Mouse (Mus musculus) ovary, postnatal 10 days (tissue): Measurements from ENCODE around the gene Syne3.

Experiments
- DNase-seq: peaks from one replicate; pipeline ENCODE4 v3.0.0; 2022; ENCODE audit warnings: low spot score

Gene Syne3

DNA sequence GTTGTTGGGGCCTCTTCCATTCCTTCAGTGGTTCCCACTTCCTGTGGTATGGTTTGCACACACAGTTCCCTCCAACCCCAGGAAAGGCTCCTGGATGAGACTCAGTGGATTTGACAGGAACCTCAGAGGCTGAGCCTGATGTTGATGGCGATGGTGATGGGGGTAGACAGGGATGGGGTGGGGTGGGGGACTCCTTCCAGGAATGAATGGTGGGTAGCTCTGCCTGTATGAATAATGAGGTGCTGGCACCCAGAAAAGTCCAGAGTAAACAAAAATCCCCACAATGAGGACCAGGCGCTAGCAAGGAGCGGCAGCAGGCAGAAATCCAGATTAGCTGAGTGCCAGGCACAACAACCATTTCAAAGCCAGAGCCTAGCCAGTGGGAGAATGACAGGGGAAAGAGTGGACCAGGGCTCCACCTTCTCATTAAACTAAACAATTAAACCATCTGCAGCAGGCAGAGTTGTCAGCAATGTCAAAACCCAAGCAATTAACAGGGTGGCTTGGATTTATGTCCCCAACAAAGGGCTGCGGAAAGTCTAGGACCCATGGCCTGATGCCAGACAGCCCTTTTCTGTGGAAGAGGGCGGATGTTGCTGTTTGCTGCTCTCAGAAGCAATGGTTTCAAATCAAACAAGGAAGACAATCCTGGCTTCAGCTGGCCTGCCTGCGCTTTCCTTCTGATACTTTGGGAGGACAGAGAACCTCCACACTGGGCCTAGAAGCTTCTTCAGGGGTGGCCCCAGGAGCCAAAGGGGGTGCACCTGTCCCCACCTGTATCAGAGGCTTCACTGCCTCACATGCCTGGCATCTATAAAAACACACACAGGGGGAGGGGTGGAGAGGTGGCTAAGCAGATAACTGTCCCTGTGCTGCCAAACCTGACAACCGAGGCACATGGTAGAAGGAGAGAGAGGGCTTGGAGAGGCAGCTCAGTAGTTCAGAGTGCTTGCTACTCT lies 44.4 kb downstream of the Syne3 start:
- no peak for DNase-seq

DNA sequence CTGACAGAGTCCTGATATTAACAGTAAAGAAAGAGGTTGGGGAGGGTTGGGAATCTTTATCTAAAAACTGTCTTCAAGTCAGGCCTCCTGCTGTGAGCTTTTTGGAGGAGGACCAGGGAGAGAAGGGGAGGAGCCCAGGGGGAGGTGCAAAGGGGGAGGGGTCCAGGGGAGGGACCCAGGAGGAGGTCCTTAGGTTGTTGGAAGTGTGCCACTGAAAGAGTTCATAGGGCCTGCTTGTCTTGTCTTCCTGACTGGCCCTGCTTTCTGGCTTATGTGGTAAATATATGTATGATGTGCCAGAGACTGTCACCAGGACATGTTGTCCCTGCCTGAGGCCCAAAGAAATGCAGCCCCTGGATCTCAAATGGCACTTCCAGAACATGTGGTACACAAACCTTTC lies 49.2 kb downstream of the Syne3 start:
- DNase-seq: no peak

DNA sequence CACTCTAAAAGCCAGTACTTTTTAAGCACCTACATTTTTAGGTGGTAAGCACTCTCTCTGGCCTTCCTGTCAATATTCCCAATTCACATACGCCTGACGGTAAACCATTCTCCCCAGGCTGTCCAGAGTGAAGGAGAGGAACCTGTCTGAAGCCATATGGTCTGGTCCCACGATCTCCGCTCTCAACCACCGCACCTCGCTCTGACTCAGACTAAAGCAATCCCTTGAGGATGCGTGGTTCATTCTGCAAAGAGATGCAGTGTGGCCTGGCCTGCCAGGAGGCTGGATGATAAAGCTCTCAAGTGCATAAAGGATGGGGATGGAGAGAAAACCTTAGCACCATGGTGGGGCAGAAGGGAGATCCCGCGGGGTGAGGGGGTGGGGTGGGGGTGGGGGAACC lies 49.6 kb downstream of the Syne3 start:
- no peak for DNase-seq

DNA sequence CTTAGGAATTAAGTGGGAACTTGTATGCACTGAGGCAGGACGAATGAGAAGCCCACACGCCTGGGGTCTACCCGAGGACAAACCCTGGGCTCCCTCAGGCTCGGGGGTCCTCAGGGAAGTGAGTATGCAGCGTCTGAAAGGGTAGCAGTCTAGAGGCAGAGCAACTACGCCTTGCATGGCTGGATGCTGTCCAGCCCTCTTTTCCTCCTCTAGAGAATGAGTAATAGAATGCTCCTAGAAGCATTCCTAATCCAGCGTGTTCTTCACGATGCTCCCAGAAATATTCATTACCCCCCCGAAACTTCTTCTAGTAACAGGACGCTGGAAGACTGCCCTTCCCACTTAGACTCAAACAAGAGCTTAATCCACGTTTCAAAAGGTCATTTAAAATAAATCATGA lies 51.3 kb downstream of the Syne3 start:
- DNase-seq: no peak

DNA sequence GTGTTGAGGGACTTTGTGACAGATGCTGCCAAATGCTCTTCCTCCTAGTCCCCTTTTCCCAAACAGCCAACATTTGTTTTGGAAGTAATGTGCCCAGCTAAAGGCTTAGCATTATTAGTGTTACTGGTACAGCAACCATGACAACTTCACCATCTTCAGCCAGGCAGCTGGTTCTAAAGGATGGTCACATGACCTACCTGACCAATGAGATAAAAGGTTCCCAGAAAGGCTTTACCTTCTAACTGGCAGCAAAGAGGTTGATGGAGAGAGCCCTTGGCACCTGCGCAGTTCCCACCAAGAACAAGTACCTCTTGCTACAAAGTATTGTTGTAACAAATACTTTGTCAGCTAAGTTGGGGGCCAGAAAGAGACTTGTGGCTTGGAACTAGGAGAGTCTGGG lies 52.4 kb downstream of the Syne3 start:
- DNase-seq: no peak

DNA sequence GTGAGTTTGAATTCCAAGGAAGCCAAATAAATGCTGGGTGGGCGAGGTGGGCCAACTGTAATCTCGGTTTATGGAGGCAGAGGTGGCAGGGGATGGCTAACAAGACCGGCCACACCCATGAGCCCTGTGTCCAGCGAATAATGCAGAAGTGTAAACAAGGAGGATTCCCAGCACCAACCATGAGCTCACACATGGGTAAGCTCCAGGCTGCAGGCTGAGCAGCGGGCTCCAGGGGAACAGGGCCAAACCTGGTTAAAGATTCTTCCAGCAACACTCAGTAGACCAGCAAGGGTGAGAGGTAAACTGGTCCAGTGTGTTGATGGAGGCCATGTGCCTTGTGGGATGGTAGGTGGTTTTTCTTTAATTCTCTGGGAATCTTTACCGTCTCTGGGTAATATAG lies 53.2 kb downstream of the Syne3 start:
- DNase-seq: no peak

DNA sequence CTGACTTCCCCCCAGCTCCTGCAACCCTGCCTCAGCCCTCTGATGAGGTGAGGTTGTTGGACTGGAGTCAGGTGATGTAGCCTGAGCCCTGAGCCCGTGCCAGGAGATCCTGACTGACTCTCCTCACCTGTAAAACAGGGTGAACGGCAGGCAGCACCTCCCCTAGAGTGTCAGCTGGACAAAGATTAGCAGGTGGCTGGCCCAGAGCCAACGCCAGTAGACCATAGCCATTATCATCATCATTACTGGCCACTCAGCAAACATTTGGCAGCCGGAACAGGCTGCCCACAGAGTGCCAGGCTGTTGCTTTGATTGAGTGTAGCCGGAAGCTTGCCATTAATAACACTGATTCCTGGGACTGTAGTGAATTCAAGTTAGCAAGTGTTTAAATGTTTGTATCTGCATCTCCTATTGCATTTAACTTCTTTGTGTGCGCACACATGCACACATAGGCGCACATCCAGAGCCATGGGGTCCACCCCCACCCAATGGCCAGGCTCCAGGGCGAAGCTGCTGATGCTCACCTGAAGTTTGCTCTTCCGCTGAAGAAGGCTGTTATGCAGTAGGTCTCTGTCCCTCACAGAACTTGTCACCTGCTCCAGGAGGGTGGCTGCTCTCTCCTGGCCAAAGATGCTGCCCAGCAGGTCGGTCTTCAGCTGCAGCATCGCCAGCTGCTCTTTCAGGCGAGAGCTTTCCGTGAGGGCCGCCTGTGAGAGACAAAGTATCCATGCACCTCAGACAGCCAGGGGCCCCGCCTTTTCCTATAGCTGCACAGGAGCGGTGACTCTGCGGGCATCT lies 54.4 kb downstream of the Syne3 start:
- DNase-seq: no peak

DNA sequence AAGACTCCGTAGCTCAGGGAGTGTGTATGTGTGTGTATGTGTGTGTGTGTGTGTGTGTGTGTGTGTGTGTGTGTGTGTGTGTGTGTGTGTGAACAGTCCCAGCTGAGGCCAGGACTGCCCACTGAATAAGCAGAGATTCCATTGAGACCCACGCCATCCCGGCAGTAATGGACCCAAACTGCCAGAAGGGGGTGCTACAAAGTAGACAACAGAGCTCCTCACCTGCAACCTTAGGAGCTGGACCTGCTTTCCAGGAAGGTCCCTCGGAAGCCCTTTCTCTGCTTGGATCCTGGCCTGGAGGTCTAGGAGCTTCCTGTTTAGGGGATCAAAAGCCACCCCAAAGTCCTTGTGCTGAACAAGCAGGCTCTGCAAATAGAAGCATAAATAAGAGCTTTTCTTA lies 55.7 kb downstream of the Syne3 start:
- DNase-seq: no peak

DNA sequence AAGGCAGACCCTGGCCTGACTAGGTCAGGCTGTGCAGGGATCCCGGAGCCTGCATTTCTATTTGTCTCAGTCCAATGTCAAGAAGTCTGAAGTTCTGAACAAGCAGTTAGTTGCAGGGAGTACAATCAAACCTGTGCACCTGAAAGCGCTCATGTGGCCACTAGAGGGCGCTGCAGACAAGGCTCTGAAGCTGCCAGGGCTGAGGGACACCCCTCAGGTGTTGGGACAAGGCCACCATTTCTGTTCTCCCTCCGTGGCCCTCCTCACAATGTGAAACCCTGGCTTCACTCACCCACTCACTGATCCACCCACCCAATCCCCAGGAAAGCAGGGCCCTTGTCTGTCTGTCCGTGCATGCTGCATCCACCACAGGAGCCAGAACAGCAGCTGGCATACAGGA lies 57.2 kb downstream of the Syne3 start:
- DNase-seq: peak; percentile 65

DNA sequence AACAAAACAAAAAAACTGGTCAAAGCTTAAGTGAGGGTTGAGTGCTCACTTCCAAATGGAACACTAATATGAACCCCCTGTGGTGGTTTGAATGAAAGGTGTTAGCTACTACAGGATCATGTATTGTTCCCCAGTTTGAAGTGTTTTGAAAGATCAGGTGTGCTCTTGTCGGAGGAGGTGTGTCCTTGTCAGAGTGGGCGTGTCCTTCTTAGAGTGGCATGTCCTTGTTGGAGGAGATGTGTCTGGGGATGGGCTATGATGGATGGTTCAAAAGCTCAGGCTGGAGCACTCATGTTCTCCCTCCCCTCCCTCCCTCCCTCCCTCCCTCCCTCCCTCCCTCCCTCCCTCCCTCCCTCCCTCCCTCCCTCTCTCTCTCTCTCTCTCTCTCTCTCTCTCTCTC lies 61.7 kb downstream of the Syne3 start:
- no peak for DNase-seq

DNA sequence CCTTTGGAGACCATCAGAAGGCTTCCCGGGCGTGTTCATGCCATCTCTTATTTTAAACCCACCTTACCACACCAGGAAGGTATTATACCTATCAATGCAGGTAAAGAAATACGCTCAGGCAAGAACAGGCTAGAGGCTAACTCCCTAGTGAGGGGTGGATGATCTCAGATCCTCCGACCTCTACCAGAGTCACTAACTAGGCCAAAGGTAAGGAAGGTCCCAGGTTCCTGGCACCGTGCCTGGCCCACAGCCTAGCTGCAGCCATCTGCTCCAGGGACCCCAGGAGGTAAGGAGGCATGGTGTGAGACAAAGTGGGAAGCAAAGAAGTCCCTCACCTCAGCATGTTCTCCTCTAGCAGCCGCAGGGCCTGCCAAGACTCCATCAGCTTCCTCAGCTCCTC lies 63.4 kb downstream of the Syne3 start:
- DNase-seq: no peak

DNA sequence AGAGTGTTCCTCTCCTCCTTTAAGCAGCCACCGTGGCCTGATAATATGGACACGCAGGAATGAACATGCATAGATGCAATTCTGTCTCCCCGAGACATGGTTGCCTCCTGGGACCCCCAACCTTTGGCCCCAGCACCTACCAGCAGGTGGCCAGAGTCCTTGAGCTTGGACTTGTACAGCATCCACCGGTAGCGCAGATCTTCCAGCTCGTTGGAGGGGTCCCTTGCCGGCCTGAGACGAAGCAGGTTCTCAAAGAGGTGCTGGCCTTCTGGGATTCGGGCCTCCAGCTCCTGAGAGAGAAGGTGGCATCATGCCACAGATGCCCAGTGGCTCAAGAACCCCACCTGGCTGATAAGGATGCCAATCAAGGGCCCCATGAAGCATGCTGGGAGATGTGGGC lies 69.1 kb downstream of the Syne3 start:
- no peak for DNase-seq

DNA sequence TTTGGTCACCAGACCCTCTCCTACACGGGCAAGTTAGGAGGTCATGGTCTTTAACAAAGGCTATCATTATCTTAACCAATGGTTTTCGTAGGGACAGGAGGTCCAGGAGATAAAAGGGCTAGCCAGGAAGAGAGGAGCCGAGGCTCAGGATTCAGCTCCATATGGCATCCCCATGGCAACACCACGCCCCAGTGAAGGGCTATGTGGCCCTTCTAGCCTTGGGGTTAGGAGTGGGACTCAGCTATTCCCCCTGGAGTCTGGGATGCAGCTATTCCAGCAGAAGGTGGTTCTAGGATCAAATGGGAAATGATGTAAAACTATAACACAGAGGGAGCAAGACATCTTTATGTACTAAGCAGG lies 69.6 kb downstream of the Syne3 start:
- DNase-seq: no peak

DNA sequence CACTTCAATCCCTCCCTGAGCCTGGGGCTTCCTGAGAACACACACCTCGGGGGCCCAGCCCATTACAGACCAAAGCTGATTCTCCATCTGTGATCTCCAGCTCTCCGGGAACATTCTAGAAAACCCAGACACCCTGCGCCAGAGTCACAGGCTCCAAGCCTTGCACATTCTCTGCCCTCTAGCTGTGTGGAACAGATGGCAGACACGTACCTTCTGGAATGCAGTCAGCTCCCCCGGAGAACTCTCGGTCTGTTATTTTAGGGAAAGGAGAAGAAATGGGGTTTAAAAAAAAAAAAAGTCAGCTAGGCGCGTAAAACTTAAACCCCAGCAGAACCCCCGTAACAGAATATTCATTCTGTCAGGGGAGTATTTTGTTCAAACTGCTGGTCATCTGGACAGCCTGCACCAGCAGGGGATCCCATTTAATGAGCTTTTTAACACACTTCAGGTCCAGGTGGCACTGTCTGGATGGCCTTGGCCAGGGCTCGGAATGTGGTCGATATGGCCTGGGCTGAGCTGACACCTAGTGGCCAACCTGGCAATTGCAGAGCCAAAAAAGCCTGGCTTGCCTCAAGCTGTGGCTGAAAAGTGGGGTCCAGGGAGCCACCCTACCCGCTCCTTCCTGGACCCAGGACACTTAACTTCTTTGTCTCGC lies 70.1 kb downstream of the Syne3 start:
- peak; percentile 58 for DNase-seq

DNA sequence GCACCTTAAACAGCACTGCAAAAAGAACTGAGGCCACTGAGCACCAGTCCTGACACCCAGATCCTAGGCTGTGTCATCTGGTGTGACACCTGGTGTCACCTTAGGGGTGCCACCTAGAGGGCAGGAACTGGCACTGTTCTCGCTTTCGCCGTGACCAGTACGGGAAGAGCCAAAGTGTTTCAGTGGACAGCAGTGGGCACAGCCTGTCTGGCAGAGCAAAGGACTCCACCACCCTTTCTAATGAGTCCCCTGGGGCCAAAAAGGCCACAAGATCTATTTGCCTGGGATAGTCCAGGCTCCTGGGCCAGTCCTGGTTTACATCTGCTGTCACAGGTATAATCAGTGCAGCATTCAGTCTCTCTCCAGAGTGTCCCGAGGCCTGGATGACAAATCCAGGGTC lies 70.7 kb downstream of the Syne3 start:
- DNase-seq: no peak

DNA sequence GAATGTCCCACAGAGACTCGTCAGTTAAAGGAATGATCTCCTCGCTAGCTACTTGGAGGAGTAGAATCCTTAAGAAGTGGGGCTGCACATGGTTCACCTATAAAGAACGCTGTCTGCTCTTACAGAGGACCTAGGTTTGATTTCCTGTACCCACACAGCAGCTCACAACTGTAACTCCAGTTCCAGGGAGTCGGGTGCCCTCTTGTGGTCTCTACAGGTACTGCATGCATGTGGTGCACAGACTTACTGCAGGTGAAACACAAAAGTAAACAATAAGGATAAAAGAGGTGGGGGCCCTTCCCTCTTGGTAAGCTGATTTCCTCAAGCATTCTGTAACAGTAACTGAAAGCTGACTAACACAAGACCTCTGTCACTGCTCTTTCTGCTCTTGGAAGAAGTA lies 73.4 kb downstream of the Syne3 start:
- DNase-seq: no peak

DNA sequence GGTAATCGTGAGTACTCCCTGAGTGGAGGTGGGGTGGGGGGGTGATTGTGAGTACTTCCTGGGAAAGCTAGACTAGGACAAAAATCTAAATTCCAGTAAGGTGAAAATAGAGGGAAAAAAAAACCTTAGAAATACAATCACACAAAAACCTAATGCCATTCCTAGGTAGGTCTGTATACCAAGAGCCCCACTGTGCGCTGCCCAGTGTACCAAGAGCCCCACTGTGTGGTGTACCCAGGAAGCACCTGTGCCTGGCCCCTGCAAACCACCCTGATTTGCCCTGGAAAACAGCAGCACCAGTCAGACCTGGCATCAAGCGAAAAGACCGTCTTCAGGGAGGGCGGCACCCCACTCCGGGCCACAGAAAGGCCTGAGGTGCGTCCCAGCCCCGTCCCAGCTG lies 74.5 kb downstream of the Syne3 start:
- no peak for DNase-seq

DNA sequence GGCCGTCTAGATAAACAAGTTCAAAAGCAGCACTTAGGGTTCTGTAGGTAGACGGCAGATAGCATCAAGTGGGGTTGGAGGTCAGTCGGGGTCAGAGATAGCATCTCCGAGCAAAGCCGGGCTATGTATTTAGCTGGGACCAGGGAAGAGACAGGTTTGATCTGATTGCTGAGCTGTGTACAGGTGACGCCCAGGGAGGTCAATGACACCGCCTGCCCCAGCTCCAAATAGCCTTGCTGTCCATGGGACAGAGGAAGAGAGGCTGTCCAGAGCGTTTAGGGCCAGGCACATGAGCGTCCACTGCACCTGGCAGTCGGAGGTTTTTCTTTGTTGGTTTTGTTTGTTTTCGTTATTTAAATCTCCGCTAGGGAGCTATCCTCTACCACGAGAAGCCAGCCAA lies 75.8 kb downstream of the Syne3 start:
- no peak for DNase-seq

DNA sequence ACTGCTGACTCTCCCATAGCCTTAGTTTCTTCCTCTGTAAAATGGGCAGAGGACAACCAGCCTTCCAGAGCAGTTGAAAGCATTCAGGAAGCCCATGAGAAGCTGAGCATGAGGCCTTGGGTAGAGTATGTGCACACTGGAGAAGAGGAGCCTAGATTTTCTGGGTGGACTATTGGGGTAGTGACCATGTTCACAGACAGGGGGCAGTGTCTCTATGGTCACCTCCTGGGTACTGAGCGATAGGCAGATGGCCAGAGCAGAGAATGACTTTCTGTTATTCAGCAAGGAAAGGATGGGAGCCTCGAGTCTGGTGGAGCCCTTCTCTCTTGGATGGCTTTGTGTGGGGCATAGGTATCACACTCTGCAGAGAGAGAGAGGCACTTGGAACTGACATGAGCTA lies 76.4 kb downstream of the Syne3 start:
- no peak for DNase-seq

DNA sequence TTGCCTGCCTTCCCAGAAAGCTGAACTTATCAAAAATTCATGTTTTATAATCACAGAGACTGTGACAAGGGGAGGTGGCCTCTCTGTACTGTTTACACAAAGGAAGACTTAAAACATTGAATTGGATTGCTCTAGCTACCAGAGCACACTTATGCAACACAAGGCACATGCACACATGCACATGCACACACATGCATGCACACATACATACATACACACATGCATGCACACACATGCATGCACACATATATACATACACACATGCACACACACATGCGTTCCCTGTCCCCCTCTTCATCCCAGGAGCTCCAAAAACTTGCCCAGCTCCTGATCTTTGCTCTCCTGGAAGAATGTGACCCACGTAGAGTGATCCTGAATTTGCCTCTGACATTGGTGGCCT lies 83.8 kb downstream of the Syne3 start:
- DNase-seq: no peak

DNA sequence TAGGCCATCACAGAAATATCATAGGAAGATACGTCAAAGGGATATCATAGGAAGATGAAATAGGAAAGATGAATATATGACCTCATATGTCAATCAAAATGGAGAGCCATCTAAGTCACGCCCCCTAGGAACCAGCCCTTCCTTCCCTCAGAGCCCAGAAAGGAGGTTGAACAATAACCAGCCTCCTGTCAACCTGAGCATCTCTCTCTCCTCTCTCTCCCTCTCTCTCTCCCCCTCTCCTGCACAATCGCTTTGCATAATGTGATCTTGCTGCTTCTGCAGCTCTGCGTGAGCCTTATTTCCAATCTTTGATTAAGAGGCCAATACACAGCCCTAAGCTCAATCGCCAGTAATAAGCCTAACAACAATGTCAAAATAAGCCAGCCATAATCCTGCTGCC lies 84.6 kb downstream of the Syne3 start:
- no peak for DNase-seq

DNA sequence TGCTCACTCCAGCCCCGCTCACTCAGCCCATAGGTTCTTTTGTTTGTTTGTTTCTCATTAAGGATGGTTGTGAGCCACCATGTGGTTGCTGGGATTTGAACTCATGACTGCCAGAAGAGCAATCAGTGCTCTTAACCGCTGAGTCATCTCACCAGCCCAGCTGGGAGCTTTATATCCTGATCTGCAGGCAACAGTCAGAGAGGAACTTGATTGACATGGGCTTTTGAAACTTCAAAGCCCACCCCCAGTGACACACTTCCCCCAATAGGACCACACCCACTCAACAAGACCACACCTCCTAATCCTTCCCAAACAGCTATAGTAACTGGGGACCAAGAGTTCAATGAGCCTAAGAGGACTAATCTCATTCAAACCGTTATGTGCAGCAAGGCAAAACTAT lies 85.1 kb downstream of the Syne3 start:
- DNase-seq: no peak

DNA sequence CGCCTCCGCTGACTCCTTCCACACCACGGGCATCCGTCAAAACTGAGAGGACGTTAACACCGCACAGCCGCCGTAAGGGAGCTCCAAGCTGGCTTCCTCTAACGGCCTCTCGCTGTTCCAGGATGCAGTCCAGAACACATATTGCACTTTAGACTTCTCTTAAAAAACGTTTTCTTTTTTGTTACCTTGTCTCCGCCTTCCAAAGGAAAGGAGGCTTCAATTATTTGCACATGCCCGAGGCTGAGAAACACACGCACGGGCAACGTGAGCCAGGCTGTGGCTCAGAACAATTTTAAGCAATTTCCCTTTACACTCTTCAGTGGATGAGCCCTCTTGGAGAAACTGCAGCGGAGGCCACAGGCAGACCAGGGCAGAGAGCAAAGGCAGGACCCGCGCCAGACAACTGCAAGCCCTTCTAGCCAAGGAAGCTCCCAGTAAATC lies 85.6 kb downstream of the Syne3 start:
- DNase-seq: no peak
